Mouse (Mus musculus) midbrain, embryonic 16.5 days (tissue): Measurements from ENCODE around the gene Chit1. TPM values are rescaled to one million over a fixed set of nuclear protein-coding genes. Genes with fewer than 3 reads are reported as not detected.

Experiments
- ATAC-seq: fragments of 200-750 bp; cut with Nextera tagmentation; 2 replicates; pipeline ENCODE4 v1.8.0; 2017; ENCODE audit warnings: moderate TSS enrichment
- H3K27ac ChIP-seq: fragments of 300-500 bp; sonication (generic); 2 replicates; pipeline ENCODE4 v1.5.1; 2014; ENCODE audit warnings: mild to moderate bottlenecking, low read length, mixed read lengths
- H3K27me3 ChIP-seq: fragments of 300-500 bp; sonication (generic); 2 replicates; pipeline ENCODE4 v1.6.1; 2014; ENCODE audit warnings: low read depth, low read length, mixed read lengths; ENCODE audit not compliant: control insufficient read depth, insufficient read depth
- H3K36me3 ChIP-seq: fragments of 300-500 bp; sonication (generic); 2 replicates; pipeline ENCODE4 v1.6.1; 2014; ENCODE audit warnings: mild to moderate bottlenecking, low read length, moderate library complexity, mixed read lengths; ENCODE audit not compliant: control insufficient read depth, insufficient read depth
- H3K4me1 ChIP-seq: fragments of 300-500 bp; sonication (generic); 2 replicates; pipeline ENCODE4 v1.6.1; 2014; ENCODE audit warnings: mild to moderate bottlenecking, low read length, mixed read lengths; ENCODE audit not compliant: control insufficient read depth, insufficient read depth
- H3K4me2 ChIP-seq: fragments of 300-500 bp; sonication (generic); 2 replicates; pipeline ENCODE4 v1.6.1; 2014; ENCODE audit warnings: mild to moderate bottlenecking, low read length, mixed read lengths
- H3K4me3 ChIP-seq: fragments of 300-500 bp; sonication (generic); 2 replicates; pipeline ENCODE4 v1.5.1; 2014; ENCODE audit warnings: low read depth, mild to moderate bottlenecking, low read length, moderate library complexity, mixed read lengths
- H3K9ac ChIP-seq: fragments of 300-500 bp; sonication (generic); 2 replicates; pipeline ENCODE4 v1.6.1; 2014; ENCODE audit warnings: low read depth, low read length, mixed read lengths
- H3K9me3 ChIP-seq: fragments of 300-500 bp; sonication (generic); replicated peaks from 2 replicates; pipeline ENCODE4 v1.6.1; 2014; ENCODE audit warnings: mild to moderate bottlenecking, low read length, mixed read lengths; ENCODE audit not compliant: control insufficient read depth, poor library complexity, severe bottlenecking
- WGBS: fragments of 180-500 bp; shearing (Covaris S2); extraction: QIAGEN DNeasy Blood & Tissue Kit; methylation state at CpG from one replicate; pipeline ENCODE4 v1.1.7; 2014; 5-methylcytosine and 5-hydroxymethylcytosine counted together
- polyA plus RNA-seq: library from polyadenylated mRNA; unstranded; fragments of >200 nt; fragmentation: Nextera tagmentation; extraction: Ambion mirVana; gene quantifications from 2 replicates; pipeline ENCODE4 v1.2.1, GENCODE M21; 2015

Gene Chit1
- polyA plus RNA-seq, 1 experiment from 2014 or later, result 0.21 TPM

GRCm38 (mm10) chr1:134067143-134067619 is 43.9 kb upstream of the Chit1 start:
- no peaks in the 10 kb centered on the region for H3K9me3 ChIP-seq
- H3K4me3 ChIP-seq, result no peak overlapping the region
- peaks cover 36% of the 10 kb centered on the region for H3K4me1 ChIP-seq
- H3K9ac ChIP-seq, result no peak overlapping the region; the same call in 1 of the 2 replicates
- H3K27me3 ChIP-seq, result no peaks in the 10 kb centered on the region
- no peak overlapping the region for H3K4me2 ChIP-seq
- 7% methylated on average over 8 of the region's 8 CpGs for WGBS
- no peaks in the 10 kb centered on the region for H3K36me3 ChIP-seq
- ATAC-seq, result 0 out of 2 replicates have a peak, but pooled peaks have one; percentile 6
- H3K27ac ChIP-seq, result peak overlapping the region; percentile 25; the same call in 1 of the 2 replicates

GRCm38 (mm10) chr1:134070099-134070669 is 40.9 kb upstream of the Chit1 start:
- H3K9me3 ChIP-seq, result no peaks in the 10 kb centered on the region
- H3K27ac ChIP-seq, result no peak overlapping the region
- no peak overlapping the region for H3K4me2 ChIP-seq
- no peak overlapping the region for H3K4me3 ChIP-seq
- no peak overlapping the region for H3K9ac ChIP-seq
- WGBS, result 60% methylated on average over 8 of the region's 8 CpGs
- no peak for ATAC-seq
- no peaks in the 10 kb centered on the region for H3K36me3 ChIP-seq
- peaks cover 18% of the 10 kb centered on the region for H3K4me1 ChIP-seq
- H3K27me3 ChIP-seq, result no peaks in the 10 kb centered on the region

- Histone ChIP-seq H3K4me1 (peaks cover 19% of the 10 kb centered on the region), H3K9ac (no peak overlapping the region)
- 22% methylated on average over 10 of the region's 10 CpGs for WGBS
These were observed 39.5 kb upstream of the Chit1 start for GRCm38 (mm10) chr1:134071411-134072018.

DNA sequence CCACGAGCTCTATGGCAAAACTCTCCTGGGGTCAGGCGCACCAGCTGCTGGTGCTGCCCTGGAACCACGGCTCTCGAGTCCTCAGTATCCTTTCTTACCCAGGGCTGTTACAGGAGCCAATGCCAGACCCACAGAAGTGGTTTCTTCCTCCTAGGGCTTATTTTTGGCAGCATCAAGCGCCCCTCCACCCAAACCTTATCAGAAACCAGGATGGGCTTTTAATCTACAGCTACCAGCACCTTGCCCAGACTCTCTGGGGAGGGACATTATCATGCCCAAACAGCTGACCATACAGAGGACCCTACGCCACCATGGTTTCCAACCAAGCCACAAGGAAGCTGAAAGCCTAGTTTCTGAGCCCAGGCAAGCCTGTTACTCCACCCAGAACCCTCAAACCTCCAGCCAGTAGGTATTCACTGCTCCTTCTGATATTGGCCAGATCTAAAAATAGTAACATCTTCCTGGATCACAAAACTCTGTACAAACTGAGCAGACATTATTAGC is 37.9 kb upstream of the Chit1 start:
- no peaks in the 10 kb centered on the region for H3K27me3 ChIP-seq
- H3K9me3 ChIP-seq, result no peaks in the 10 kb centered on the region
- H3K36me3 ChIP-seq, result no peaks in the 10 kb centered on the region
- H3K9ac ChIP-seq, result no peak overlapping the region
- H3K4me2 ChIP-seq, result no peak overlapping the region
- H3K4me1 ChIP-seq, result peaks cover 14% of the 10 kb centered on the region
- WGBS, result 68% methylated on average over 6 of the region's 6 CpGs
- H3K27ac ChIP-seq, result no peak overlapping the region
- no peak overlapping the region for H3K4me3 ChIP-seq
- ATAC-seq, result no peak

More at GRCm38 (mm10) chr1:134071411-134072018, 39.5 kb upstream of the Chit1 start:
- Histone ChIP-seq H3K4me3 (no peak overlapping the region), H3K9me3 (no peaks in the 10 kb centered on the region), H3K4me2 (no peak overlapping the region), H3K36me3 (no peaks in the 10 kb centered on the region), H3K27me3 (no peaks in the 10 kb centered on the region), H3K27ac (no peak overlapping the region)
- no peak for ATAC-seq

DNA sequence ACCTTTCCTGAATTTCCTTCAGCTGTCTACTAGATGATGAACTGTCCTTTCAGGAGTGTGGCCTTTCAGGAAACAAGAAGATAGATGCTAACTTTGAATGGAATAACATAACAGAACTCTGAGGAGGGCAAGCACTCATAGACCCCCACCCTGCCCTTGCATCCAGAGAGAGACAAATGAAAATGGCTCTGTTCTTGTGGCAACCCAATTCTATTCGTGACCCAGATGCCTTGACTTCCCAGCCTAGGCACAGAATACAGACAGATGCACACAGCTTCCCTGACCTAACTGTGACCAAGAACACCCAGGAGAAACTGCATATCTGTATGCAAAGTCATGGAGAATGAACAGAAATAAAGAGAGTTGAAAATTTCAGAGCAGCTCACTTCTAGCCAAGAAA is 37.4 kb upstream of the Chit1 start:
- no peak overlapping the region for H3K4me2 ChIP-seq
- H3K27me3 ChIP-seq, result no peaks in the 10 kb centered on the region
- no peak for ATAC-seq
- no peak overlapping the region for H3K27ac ChIP-seq
- H3K4me1 ChIP-seq, result peaks cover 18% of the 10 kb centered on the region
- H3K9me3 ChIP-seq, result no peaks in the 10 kb centered on the region
- no peaks in the 10 kb centered on the region for H3K36me3 ChIP-seq
- 79% methylated on average over 1 of the region's 1 CpGs for WGBS
- H3K9ac ChIP-seq, result no peak overlapping the region
- no peak overlapping the region for H3K4me3 ChIP-seq

GRCm38 (mm10) chr1:134074184-134074583 is 36.9 kb upstream of the Chit1 start:
- H3K4me2 ChIP-seq, result no peak overlapping the region

GRCm38 (mm10) chr1:134074606-134075005 is 36.4 kb upstream of the Chit1 start:
- Histone ChIP-seq H3K36me3 (no peaks in the 10 kb centered on the region), H3K9ac (no peak overlapping the region), H3K27ac (no peak overlapping the region), H3K9me3 (no peaks in the 10 kb centered on the region), H3K4me3 (no peak overlapping the region), H3K4me2 (no peak overlapping the region), H3K27me3 (no peaks in the 10 kb centered on the region), H3K4me1 (peaks cover 22% of the 10 kb centered on the region)
- WGBS, result 76% methylated on average over 10 of the region's 10 CpGs
- no peak for ATAC-seq

More at GRCm38 (mm10) chr1:134074184-134074583, 36.9 kb upstream of the Chit1 start:
- ATAC-seq, result no peak
- Histone ChIP-seq H3K4me1 (peaks cover 18% of the 10 kb centered on the region), H3K27ac (no peak overlapping the region), H3K4me3 (no peak overlapping the region), H3K27me3 (no peaks in the 10 kb centered on the region), H3K9me3 (no peaks in the 10 kb centered on the region), H3K9ac (no peak overlapping the region), H3K36me3 (no peaks in the 10 kb centered on the region)
- WGBS, result 39% methylated on average over 3 of the region's 3 CpGs

- Histone ChIP-seq H3K27ac (no peak overlapping the region), H3K9me3 (no peaks in the 10 kb centered on the region), H3K27me3 (no peaks in the 10 kb centered on the region), H3K9ac (no peak overlapping the region), H3K36me3 (no peaks in the 10 kb centered on the region), H3K4me2 (peak overlapping the region; percentile 76), H3K4me3 (peak overlapping the region; percentile 54), H3K4me1 (peaks cover 26% of the 10 kb centered on the region)
- ATAC-seq, result no peak
- 86% methylated on average over 8 of the region's 8 CpGs for WGBS
These were observed 35.5 kb upstream of the Chit1 start for GRCm38 (mm10) chr1:134075532-134075931.

- H3K4me1 ChIP-seq, result peaks cover 26% of the 10 kb centered on the region
- H3K27me3 ChIP-seq, result no peaks in the 10 kb centered on the region
- H3K27ac ChIP-seq, result peak overlapping the region; percentile 23; the same call in 1 of the 2 replicates
- H3K9ac ChIP-seq, result peak overlapping the region; percentile 52
- H3K36me3 ChIP-seq, result no peaks in the 10 kb centered on the region
- H3K4me3 ChIP-seq, result peak overlapping the region; percentile 54
- peak overlapping the region; percentile 76 for H3K4me2 ChIP-seq
- H3K9me3 ChIP-seq, result no peaks in the 10 kb centered on the region
- WGBS, result 3% methylated on average over 2 of the region's 2 CpGs
- ATAC-seq, result no peak
These were observed 34.3 kb upstream of the Chit1 start for GRCm38 (mm10) chr1:134076789-134077188.
